Mouse (Mus musculus): ENCODE results near the gene Aff1. TPM values are rescaled to one million over a fixed set of nuclear protein-coding genes. Genes with fewer than 3 reads are reported as not detected.
A peak's percentile ranks its signal among the peaks of the same experiment; 100 is the strongest.

Gene Aff1
- polyA plus RNA-seq, 1 experiment, result 23.3 TPM

GRCm38 (mm10) chr5:103848546-103848945 is 156.4 kb downstream of the Aff1 start:
- no peak overlapping the region for H3K27ac ChIP-seq (ENCODE audit: insufficient read depth, low read length)
- peaks cover 6% of the 10 kb centered on the region; the same call in 1 of the 2 replicates for H3K36me3 ChIP-seq (ENCODE audit: control insufficient read depth, insufficient read depth, low read length, poor library complexity, severe bottlenecking)
- TF ChIP-seq EP300 (IDR thresholded peaks at IDR 0.05; ENCODE audit: insufficient read depth, low read depth, low read length), result no peak
- TF ChIP-seq CTCF (IDR thresholded peaks at IDR 0.05; ENCODE audit: low read depth, low read length), result no peak
- no peak for TF ChIP-seq POLR2A (IDR thresholded peaks at IDR 0.05; ENCODE audit: insufficient read depth, low read length)

GRCm38 (mm10) chr5:103852756-103853549 is 160.8 kb downstream of the Aff1 start:
- Histone ChIP-seq H3K4me3 (ENCODE audit: low read depth, low read length) (no peak overlapping the region), H3K27me3 (ENCODE audit: control insufficient read depth, insufficient read depth, low read length, poor library complexity, severe bottlenecking) (no peaks in the 10 kb centered on the region), H3K36me3 (ENCODE audit: control insufficient read depth, insufficient read depth, low read length, poor library complexity, severe bottlenecking) (no peaks in the 10 kb centered on the region; the same call in 1 of the 2 replicates), H3K4me1 (ENCODE audit: control insufficient read depth, insufficient read depth, low read length) (no peaks in the 10 kb centered on the region), H3K9ac (ENCODE audit: low read depth, poor library complexity, severe bottlenecking) (no peak overlapping the region), H3K9me3 (replicated peaks; ENCODE audit: control insufficient read depth, insufficient read depth, low read length, poor library complexity, severe bottlenecking) (no peaks in the 10 kb centered on the region), H3K27ac (ENCODE audit: insufficient read depth, low read length) (no peak overlapping the region)
- TF ChIP-seq CTCF (IDR thresholded peaks at IDR 0.05; ENCODE audit: low read depth, low read length) (no peak), POLR2A (IDR thresholded peaks at IDR 0.05; ENCODE audit: insufficient read depth, low read length) (no peak), EP300 (IDR thresholded peaks at IDR 0.05; ENCODE audit: insufficient read depth, low read depth, low read length) (no peak)

More at GRCm38 (mm10) chr5:103848546-103848945, 156.4 kb downstream of the Aff1 start:
- Histone ChIP-seq H3K4me3 (ENCODE audit: low read depth, low read length) (no peak overlapping the region), H3K4me1 (ENCODE audit: control insufficient read depth, insufficient read depth, low read length) (no peaks in the 10 kb centered on the region), H3K9me3 (replicated peaks; ENCODE audit: control insufficient read depth, insufficient read depth, low read length, poor library complexity, severe bottlenecking) (peaks cover 6% of the 10 kb centered on the region), H3K9ac (ENCODE audit: low read depth, poor library complexity, severe bottlenecking) (no peak overlapping the region), H3K27me3 (ENCODE audit: control insufficient read depth, insufficient read depth, low read length, poor library complexity, severe bottlenecking) (no peaks in the 10 kb centered on the region)

GRCm38 (mm10) chr5:103854041-103854806 is 162.1 kb downstream of the Aff1 start:
- Histone ChIP-seq H3K4me1 (ENCODE audit: control insufficient read depth, insufficient read depth, low read length) (no peaks in the 10 kb centered on the region), H3K27me3 (ENCODE audit: control insufficient read depth, insufficient read depth, low read length, poor library complexity, severe bottlenecking) (no peaks in the 10 kb centered on the region), H3K27ac (ENCODE audit: insufficient read depth, low read length) (no peak overlapping the region), H3K4me3 (ENCODE audit: low read depth, low read length) (no peak overlapping the region), H3K9me3 (replicated peaks; ENCODE audit: control insufficient read depth, insufficient read depth, low read length, poor library complexity, severe bottlenecking) (no peaks in the 10 kb centered on the region), H3K36me3 (ENCODE audit: control insufficient read depth, insufficient read depth, low read length, poor library complexity, severe bottlenecking) (no peaks in the 10 kb centered on the region; the same call in 1 of the 2 replicates), H3K9ac (ENCODE audit: low read depth, poor library complexity, severe bottlenecking) (no peak overlapping the region)
- TF ChIP-seq POLR2A (IDR thresholded peaks at IDR 0.05; ENCODE audit: insufficient read depth, low read length) (no peak), EP300 (IDR thresholded peaks at IDR 0.05; ENCODE audit: insufficient read depth, low read depth, low read length) (no peak), CTCF (IDR thresholded peaks at IDR 0.05; ENCODE audit: low read depth, low read length) (no peak)

- H3K9me3 ChIP-seq (replicated peaks; ENCODE audit: control insufficient read depth, insufficient read depth, low read length, poor library complexity, severe bottlenecking), result no peaks in the 10 kb centered on the region
- H3K9ac ChIP-seq (ENCODE audit: low read depth, poor library complexity, severe bottlenecking), result no peak overlapping the region
- no peaks in the 10 kb centered on the region; the same call in 1 of the 2 replicates for H3K36me3 ChIP-seq (ENCODE audit: control insufficient read depth, insufficient read depth, low read length, poor library complexity, severe bottlenecking)
- TF ChIP-seq CTCF (IDR thresholded peaks at IDR 0.05; ENCODE audit: low read depth, low read length) (no peak), POLR2A (IDR thresholded peaks at IDR 0.05; ENCODE audit: insufficient read depth, low read length) (no peak), EP300 (IDR thresholded peaks at IDR 0.05; ENCODE audit: insufficient read depth, low read depth, low read length) (no peak)
- no peaks in the 10 kb centered on the region for H3K27me3 ChIP-seq (ENCODE audit: control insufficient read depth, insufficient read depth, low read length, poor library complexity, severe bottlenecking)
- H3K4me1 ChIP-seq (ENCODE audit: control insufficient read depth, insufficient read depth, low read length), result no peaks in the 10 kb centered on the region
- no peak overlapping the region for H3K4me3 ChIP-seq (ENCODE audit: low read depth, low read length)
- H3K27ac ChIP-seq (ENCODE audit: insufficient read depth, low read length), result no peak overlapping the region
Observed at GRCm38 (mm10) chr5:103854807-103855194, 162.6 kb downstream of the Aff1 start.

GRCm38 (mm10) chr5:103855483-103856211 is 163.5 kb downstream of the Aff1 start:
- Histone ChIP-seq H3K9me3 (replicated peaks; ENCODE audit: control insufficient read depth, insufficient read depth, low read length, poor library complexity, severe bottlenecking) (no peaks in the 10 kb centered on the region), H3K27me3 (ENCODE audit: control insufficient read depth, insufficient read depth, low read length, poor library complexity, severe bottlenecking) (no peaks in the 10 kb centered on the region), H3K9ac (ENCODE audit: low read depth, poor library complexity, severe bottlenecking) (no peak overlapping the region), H3K4me3 (ENCODE audit: low read depth, low read length) (no peak overlapping the region), H3K36me3 (ENCODE audit: control insufficient read depth, insufficient read depth, low read length, poor library complexity, severe bottlenecking) (no peaks in the 10 kb centered on the region; the same call in 1 of the 2 replicates), H3K27ac (ENCODE audit: insufficient read depth, low read length) (no peak overlapping the region), H3K4me1 (ENCODE audit: control insufficient read depth, insufficient read depth, low read length) (no peaks in the 10 kb centered on the region)
- TF ChIP-seq POLR2A (IDR thresholded peaks at IDR 0.05; ENCODE audit: insufficient read depth, low read length), result no peak
- TF ChIP-seq EP300 (IDR thresholded peaks at IDR 0.05; ENCODE audit: insufficient read depth, low read depth, low read length), result 0 out of 2 replicates have a peak, but pooled peaks have one; percentile 9
- TF ChIP-seq CTCF (IDR thresholded peaks at IDR 0.05; ENCODE audit: low read depth, low read length), result no peak
